Comparison of ENCODE assay signal across 12 mouse cellular contexts in genomic region chr6:99615272-99615751, GRCm38 (mm10). TPM values are rescaled to one million over a fixed set of nuclear protein-coding genes. Genes with fewer than 3 reads are reported as not detected.
DNase-seq lines count a peak whose midpoint lies in the region; ATAC-seq and TF ChIP-seq lines count a peak whose summit lies in the region.
"Had no signal": no experiment of that assay in that cellular context is flagged by ENCODE, and none has a peak within 500 bp of the region (broad histone marks: within the 10 kb centered on the region; RNA-seq: fewer than 3 reads in every experiment).

No protein-coding gene starts in this region.

- no peaks in the 10 kb centered on the region for H3K36me3 ChIP-seq in forebrain, embryonic 14.5 days (ENCODE audit: control insufficient read depth, insufficient read depth, low read length)
- H3K36me3 ChIP-seq in forebrain, embryonic 12.5 days (replicated peaks): no peaks in the 10 kb centered on the region
- H3K36me3 ChIP-seq in ES-Bruce4 (ENCODE audit: control insufficient read depth, insufficient read depth, low read length, poor library complexity, severe bottlenecking): no peaks in the 10 kb centered on the region
- H3K36me3 ChIP-seq in hindbrain, embryonic 11.5 days (ENCODE audit: control insufficient read depth, insufficient read depth, low read length): no peaks in the 10 kb centered on the region
- no peaks in the 10 kb centered on the region for H3K36me3 ChIP-seq in limb, embryonic 11.5 days (ENCODE audit: control insufficient read depth, insufficient read depth, low read length)
- H3K36me3 ChIP-seq: stomach, embryonic 15.5 days had no signal

- H3K27me3 ChIP-seq in forebrain, embryonic 14.5 days (replicated peaks; ENCODE audit: control insufficient read depth, insufficient read depth, low read length): no peaks in the 10 kb centered on the region
- H3K27me3 ChIP-seq in forebrain, embryonic 12.5 days: peaks cover 16% of the 10 kb centered on the region
- no peaks in the 10 kb centered on the region for H3K27me3 ChIP-seq in ES-Bruce4 (ENCODE audit: control insufficient read depth, insufficient read depth, low read length, poor library complexity, severe bottlenecking)
- peaks cover 5% of the 10 kb centered on the region; the same call in 1 of the 2 replicates for H3K27me3 ChIP-seq in hindbrain, embryonic 11.5 days (ENCODE audit: control insufficient read depth, insufficient read depth, low read length)
- H3K27me3 ChIP-seq in limb, embryonic 11.5 days (ENCODE audit: control insufficient read depth, insufficient read depth, low read length): no peaks in the 10 kb centered on the region
- H3K27me3 ChIP-seq: stomach, embryonic 15.5 days had no signal

- TF ChIP-seq EP300 in ES-Bruce4 (IDR thresholded peaks at IDR 0.05; ENCODE audit: insufficient read depth, low read depth, low read length): peak; percentile 77

- TF ChIP-seq POLR2A in ES-Bruce4 (IDR thresholded peaks at IDR 0.05; ENCODE audit: insufficient read depth, low read length): no peak

- 0 out of 2 replicates have a peak, but pooled peaks have one; percentile 7 for ATAC-seq in forebrain, embryonic 14.5 days
- ATAC-seq in forebrain, embryonic 12.5 days (ENCODE audit: low FRiP score): no peak
- ATAC-seq in hindbrain, embryonic 11.5 days (ENCODE audit: low FRiP score): peak; percentile 71
- no peak for ATAC-seq in limb, embryonic 11.5 days (ENCODE audit: insufficient number of reproducible peaks, low FRiP score, low TSS enrichment, low read depth)
- no peak for ATAC-seq in megakaryocyte-erythroid progenitor cell, adult 5-6 weeks (replicated peaks; ENCODE audit: low FRiP score, low TSS enrichment, poor library complexity, severe bottlenecking)

- no peak for DNase-seq in forebrain, embryonic 14.5 days (ENCODE audit: low spot score)
- peak; percentile 72 for DNase-seq in hindbrain, embryonic 11.5 days (ENCODE audit: low spot score)
- DNase-seq in limb, embryonic 11.5 days (ENCODE audit: low spot score): no peak
- no peak for DNase-seq in gastrocnemius, postnatal 25 days
- DNase-seq in thymus, adult 18-20 months: no peak
- DNase-seq: cerebellum, adult 11-12 months had no signal

- 16% methylated on average over 10 of the region's 10 CpGs for WGBS in forebrain, embryonic 14.5 days
- WGBS in forebrain, embryonic 12.5 days: 15% methylated on average over 10 of the region's 10 CpGs
- WGBS in hindbrain, embryonic 11.5 days: 11% methylated on average over 10 of the region's 10 CpGs
- 55% methylated on average over 10 of the region's 10 CpGs for WGBS in limb, embryonic 11.5 days

- H3K4me3 ChIP-seq in forebrain, embryonic 14.5 days (ENCODE audit: low read depth, low read length): no peak overlapping the region
- H3K4me3 ChIP-seq in forebrain, embryonic 12.5 days (replicated peaks): no peak overlapping the region
- H3K4me3 ChIP-seq in ES-Bruce4 (ENCODE audit: low read depth, low read length): no peak overlapping the region
- no peak overlapping the region for H3K4me3 ChIP-seq in hindbrain, embryonic 11.5 days (ENCODE audit: low read depth, low read length)
- no peak overlapping the region for H3K4me3 ChIP-seq in limb, embryonic 11.5 days (ENCODE audit: low read depth, low read length)
- H3K4me3 ChIP-seq: heart, adult 2 months; stomach, embryonic 15.5 days had no signal

- H3K9me3 ChIP-seq in forebrain, embryonic 14.5 days (replicated peaks; ENCODE audit: control insufficient read depth, low read length): no peaks in the 10 kb centered on the region
- H3K9me3 ChIP-seq in forebrain, embryonic 12.5 days: no peaks in the 10 kb centered on the region
- H3K9me3 ChIP-seq in ES-Bruce4 (replicated peaks; ENCODE audit: control insufficient read depth, insufficient read depth, low read length, poor library complexity, severe bottlenecking): no peaks in the 10 kb centered on the region
- H3K9me3 ChIP-seq in hindbrain, embryonic 11.5 days (ENCODE audit: control insufficient read depth, low read length): no peaks in the 10 kb centered on the region
- no peaks in the 10 kb centered on the region for H3K9me3 ChIP-seq in limb, embryonic 11.5 days (ENCODE audit: control insufficient read depth, low read length)
- H3K9me3 ChIP-seq: stomach, embryonic 15.5 days had no signal

- no peak overlapping the region for H3K4me2 ChIP-seq in forebrain, embryonic 14.5 days (ENCODE audit: low read length)
- no peak overlapping the region for H3K4me2 ChIP-seq in forebrain, embryonic 12.5 days
- H3K4me2 ChIP-seq in hindbrain, embryonic 11.5 days (replicated peaks; ENCODE audit: low read depth, low read length): 0 out of 2 replicates have a peak overlapping the region, but pooled peaks have one; percentile 15
- no peak overlapping the region for H3K4me2 ChIP-seq in limb, embryonic 11.5 days (ENCODE audit: low read depth, severe bottlenecking)
- H3K4me2 ChIP-seq: stomach, embryonic 15.5 days had no signal

- no peak overlapping the region for H3K9ac ChIP-seq in forebrain, embryonic 14.5 days (ENCODE audit: low read length)
- H3K9ac ChIP-seq in forebrain, embryonic 12.5 days: no peak overlapping the region
- H3K9ac ChIP-seq in ES-Bruce4 (ENCODE audit: low read depth, poor library complexity, severe bottlenecking): no peak overlapping the region
- H3K9ac ChIP-seq in hindbrain, embryonic 11.5 days (ENCODE audit: low read depth, low read length): no peak overlapping the region
- H3K9ac ChIP-seq in limb, embryonic 11.5 days (ENCODE audit: low read length): 0 out of 2 replicates have a peak overlapping the region, but pooled peaks have one; percentile 2
- H3K9ac ChIP-seq: liver, embryonic 14.5 days; stomach, embryonic 15.5 days had no signal

- H3K4me1 ChIP-seq in forebrain, embryonic 14.5 days (ENCODE audit: control insufficient read depth, insufficient read depth, low read length): peaks cover 7% of the 10 kb centered on the region
- peaks cover 16% of the 10 kb centered on the region for H3K4me1 ChIP-seq in forebrain, embryonic 12.5 days
- H3K4me1 ChIP-seq in ES-Bruce4 (ENCODE audit: control insufficient read depth, insufficient read depth, low read length): peaks cover 3% of the 10 kb centered on the region
- H3K4me1 ChIP-seq in hindbrain, embryonic 11.5 days (replicated peaks; ENCODE audit: control insufficient read depth, insufficient read depth, low read length): peaks cover 9% of the 10 kb centered on the region
- H3K4me1 ChIP-seq in limb, embryonic 11.5 days (ENCODE audit: control insufficient read depth, insufficient read depth, low read length): peaks cover 40% of the 10 kb centered on the region

- no peak for TF ChIP-seq CTCF in ES-Bruce4 (IDR thresholded peaks at IDR 0.05; ENCODE audit: low read depth, low read length)

- no peak overlapping the region for H3K27ac ChIP-seq in forebrain, embryonic 14.5 days (ENCODE audit: low read depth, low read length)
- no peak overlapping the region for H3K27ac ChIP-seq in forebrain, embryonic 12.5 days
- peak overlapping the region; percentile 45 for H3K27ac ChIP-seq in ES-Bruce4 (ENCODE audit: insufficient read depth, low read length)
- H3K27ac ChIP-seq in hindbrain, embryonic 11.5 days (ENCODE audit: low read depth, low read length): 0 out of 2 replicates have a peak overlapping the region, but pooled peaks have one; percentile 24
- H3K27ac ChIP-seq in limb, embryonic 11.5 days (replicated peaks; ENCODE audit: low read depth, low read length): no peak overlapping the region
- H3K27ac ChIP-seq: heart, adult 2 months; liver, embryonic 14.5 days; stomach, embryonic 15.5 days had no signal

RNA-seq across cellular contexts. Expression of gene Eif4e3, which starts 51.3 kb away (rescaled TPM):
- polyA plus RNA-seq in forebrain, embryonic 14.5 days (2014; fragmentation: Nextera tagmentation; extraction: Ambion mirVana): 8.8 and 9.5 TPM in 2 replicates
- polyA plus RNA-seq in forebrain, embryonic 12.5 days (2016; fragmentation: Nextera tagmentation; extraction: Ambion mirVana): 12.7 and 13.1 TPM in 2 replicates
- 6.4 and 8.6 TPM in 2 replicates for polyA plus RNA-seq in ES-Bruce4 (2011; ENCODE audit: insufficient read depth, insufficient read length, low read depth, missing spikeins)
- polyA plus RNA-seq in hindbrain, embryonic 11.5 days (2014; fragmentation: Nextera tagmentation; extraction: Ambion mirVana): 15.1 and 16.3 TPM in 2 replicates
- polyA plus RNA-seq in limb, embryonic 11.5 days (2014; fragmentation: Nextera tagmentation; extraction: Ambion mirVana): 17.6 and 22.7 TPM in 2 replicates
- 10 to 100 TPM; 18.8 to 21.2 TPM for total RNA-seq in gastrocnemius, postnatal 25 days (2021)
- 2.7 and 5.9 TPM in 2 replicates for total RNA-seq in megakaryocyte-erythroid progenitor cell, adult 5-6 weeks (2014; fragmentation: Nextera tagmentation)
- 8.6 and 10.5 TPM in 2 replicates for total RNA-seq in megakaryocyte-erythroid progenitor cell, adult 5-6 weeks (2017)

RNA-seq across cellular contexts. Expression of gene Gm20696, which starts 51.3 kb away (rescaled TPM):
- 0.99 and 2.3 TPM in 2 replicates for polyA plus RNA-seq in forebrain, embryonic 14.5 days (2014; fragmentation: Nextera tagmentation; extraction: Ambion mirVana)
- 4.2 and 6.0 TPM in 2 replicates for polyA plus RNA-seq in forebrain, embryonic 12.5 days (2016; fragmentation: Nextera tagmentation; extraction: Ambion mirVana)
- 0.24 TPM in 1 of 2 replicates, not detected in the other for polyA plus RNA-seq in ES-Bruce4 (2011; ENCODE audit: insufficient read depth, insufficient read length, low read depth, missing spikeins)
- polyA plus RNA-seq in hindbrain, embryonic 11.5 days (2014; fragmentation: Nextera tagmentation; extraction: Ambion mirVana): 3.2 and 6.0 TPM in 2 replicates
- polyA plus RNA-seq in limb, embryonic 11.5 days (2014; fragmentation: Nextera tagmentation; extraction: Ambion mirVana): 3.1 and 4.0 TPM in 2 replicates
- total RNA-seq in gastrocnemius, postnatal 25 days (2021): 1 to 10 TPM; 1.6 to 2.0 TPM
- 5.7 and 21.7 TPM in 2 replicates for total RNA-seq in megakaryocyte-erythroid progenitor cell, adult 5-6 weeks (2014; fragmentation: Nextera tagmentation)
- total RNA-seq in megakaryocyte-erythroid progenitor cell, adult 5-6 weeks (2017): 0.94 and 1.4 TPM in 2 replicates

Comparison
In these comparisons a context has a peak if more than half of its experiments do, and no peak if none do; other contexts are left out.
1. ATAC-seq: peak in forebrain, embryonic 14.5 days (single experiment) and hindbrain, embryonic 11.5 days (single experiment); none in forebrain, embryonic 12.5 days (single experiment), limb, embryonic 11.5 days (single experiment) and megakaryocyte-erythroid progenitor cell, adult 5-6 weeks (single experiment).
2. H3K27ac ChIP-seq: peak in ES-Bruce4 (single experiment) and hindbrain, embryonic 11.5 days (single experiment); none in forebrain, embryonic 14.5 days (single experiment), forebrain, embryonic 12.5 days (single experiment) and limb, embryonic 11.5 days (single experiment).